Mouse (Mus musculus): ENCODE data around the gene Gm28230.

The Gm28230 gene

DNA sequence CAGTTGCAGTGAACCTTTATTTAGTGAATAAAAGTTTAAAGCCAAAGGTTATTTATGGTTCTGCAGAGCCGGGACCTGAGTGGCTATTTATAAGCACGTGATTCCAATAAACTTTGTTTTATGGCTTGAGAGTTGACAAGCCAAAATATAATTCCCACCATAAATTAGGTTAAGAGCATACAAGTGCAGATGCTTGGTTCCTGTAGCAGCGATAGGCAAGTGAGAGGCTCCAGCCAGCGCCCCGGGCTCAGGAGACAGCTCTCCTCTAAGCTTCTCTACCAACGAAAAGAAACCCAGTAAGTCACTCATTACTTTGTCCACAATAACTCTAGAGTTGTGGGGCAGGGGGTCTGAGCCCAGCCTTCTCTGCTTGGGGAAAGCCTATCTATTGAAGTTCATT is 4.6 kb upstream of the Gm28230 start:
- Histone ChIP-seq H3K4me3 (replicated peaks; ENCODE audit: low read length) (no peak overlapping the region), H3K9me3 (ENCODE audit: low read length) (0 out of 2 replicates have a peak, but pooled peaks cover 2% of the 10 kb centered on the region), H3K27me3 (ENCODE audit: insufficient read depth, low read length) (peaks cover 93% of the 10 kb centered on the region), H3K4me1 (replicated peaks; ENCODE audit: low read depth, low read length) (peaks cover 44% of the 10 kb centered on the region), H3K36me3 (ENCODE audit: insufficient read depth, low read length) (no peaks in the 10 kb centered on the region)
- no peak for TF ChIP-seq POU5F1 (IDR thresholded peaks at IDR 0.05; ENCODE audit: borderline replicate concordance, low read length)
- TF ChIP-seq CTCF (conservative IDR thresholded peaks at IDR 0.05; ENCODE audit: low read length) = no peak
- no peak for TF ChIP-seq NANOG (IDR thresholded peaks at IDR 0.05; ENCODE audit: borderline replicate concordance, low read length)

DNA sequence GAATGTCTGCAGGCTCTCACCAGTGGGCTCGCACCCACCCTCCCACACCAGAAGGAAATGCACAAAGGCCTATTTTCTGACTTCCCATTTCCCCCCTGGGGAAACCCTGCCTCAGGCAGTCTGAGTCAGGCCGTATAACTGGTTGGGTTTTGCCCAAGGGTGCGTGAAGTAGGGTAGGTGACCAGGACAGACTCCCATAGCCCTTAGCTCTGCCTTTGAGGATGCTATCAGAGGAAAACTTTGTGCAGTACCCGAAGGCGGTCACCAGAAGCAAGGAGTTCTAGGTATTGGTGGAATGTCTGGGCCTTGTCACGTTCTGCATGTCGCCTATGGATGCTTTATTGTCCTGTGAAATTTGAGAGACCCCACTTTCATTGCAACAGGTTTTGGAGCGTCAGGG is 3.6 kb upstream of the Gm28230 start:
- Histone ChIP-seq H3K4me1 (replicated peaks; ENCODE audit: low read depth, low read length) (peaks cover 46% of the 10 kb centered on the region), H3K27me3 (ENCODE audit: insufficient read depth, low read length) (peaks cover 93% of the 10 kb centered on the region), H3K4me3 (replicated peaks; ENCODE audit: low read length) (peak overlapping the region; percentile 32), H3K9me3 (ENCODE audit: low read length) (0 out of 2 replicates have a peak, but pooled peaks cover 2% of the 10 kb centered on the region), H3K36me3 (ENCODE audit: insufficient read depth, low read length) (no peaks in the 10 kb centered on the region)
- TF ChIP-seq NANOG (IDR thresholded peaks at IDR 0.05; ENCODE audit: borderline replicate concordance, low read length) (no peak), POU5F1 (IDR thresholded peaks at IDR 0.05; ENCODE audit: borderline replicate concordance, low read length) (no peak), CTCF (conservative IDR thresholded peaks at IDR 0.05; ENCODE audit: low read length) (no peak)

DNA sequence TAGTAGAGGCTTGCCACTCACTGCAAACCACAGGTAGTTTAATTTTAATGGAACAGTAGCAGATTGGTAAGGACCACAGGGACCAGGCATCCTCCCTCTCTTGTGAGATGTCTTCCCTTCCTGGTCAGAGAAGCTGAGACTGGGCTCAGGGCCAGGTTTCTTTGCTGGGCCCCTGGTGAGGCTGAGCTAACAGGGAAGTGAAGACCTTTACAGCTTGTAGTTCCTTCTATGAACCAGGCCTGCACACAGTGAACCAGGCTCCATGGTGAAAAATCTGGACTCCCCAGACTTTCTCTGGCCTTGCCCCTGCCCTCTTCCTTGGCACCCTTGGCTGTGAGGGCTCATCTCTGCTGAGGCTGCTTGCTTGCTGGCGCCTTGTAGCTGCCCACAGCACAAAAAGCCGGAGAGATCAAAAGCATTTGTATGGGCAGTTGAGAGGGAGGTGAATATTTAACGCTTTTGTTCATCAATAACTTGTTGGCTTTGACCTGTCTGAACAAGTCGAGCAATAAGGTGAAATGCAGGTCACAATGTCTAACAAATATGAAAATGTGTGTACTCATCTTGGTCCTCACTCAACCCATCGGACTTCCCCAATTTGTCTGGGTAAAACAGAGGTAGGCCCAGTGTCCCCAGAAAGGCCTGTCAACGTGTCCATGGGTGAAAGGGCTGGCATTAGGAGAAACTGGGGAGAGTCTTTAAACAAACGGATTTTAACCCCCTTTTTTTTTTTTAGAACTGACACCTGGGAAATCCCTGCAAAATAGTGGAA is 2.1 kb upstream of the Gm28230 start:
- no peak overlapping the region for H3K4me3 ChIP-seq (replicated peaks; ENCODE audit: low read length)
- peaks cover 52% of the 10 kb centered on the region for H3K4me1 ChIP-seq (replicated peaks; ENCODE audit: low read depth, low read length)
- TF ChIP-seq NANOG (IDR thresholded peaks at IDR 0.05; ENCODE audit: borderline replicate concordance, low read length) = no peak
- no peak for TF ChIP-seq POU5F1 (IDR thresholded peaks at IDR 0.05; ENCODE audit: borderline replicate concordance, low read length)
- TF ChIP-seq CTCF (conservative IDR thresholded peaks at IDR 0.05; ENCODE audit: low read length) = no peak
- no peaks in the 10 kb centered on the region for H3K36me3 ChIP-seq (ENCODE audit: insufficient read depth, low read length)
- 0 out of 2 replicates have a peak, but pooled peaks cover 2% of the 10 kb centered on the region for H3K9me3 ChIP-seq (ENCODE audit: low read length)
- H3K27me3 ChIP-seq (ENCODE audit: insufficient read depth, low read length) = peaks cover 95% of the 10 kb centered on the region

DNA sequence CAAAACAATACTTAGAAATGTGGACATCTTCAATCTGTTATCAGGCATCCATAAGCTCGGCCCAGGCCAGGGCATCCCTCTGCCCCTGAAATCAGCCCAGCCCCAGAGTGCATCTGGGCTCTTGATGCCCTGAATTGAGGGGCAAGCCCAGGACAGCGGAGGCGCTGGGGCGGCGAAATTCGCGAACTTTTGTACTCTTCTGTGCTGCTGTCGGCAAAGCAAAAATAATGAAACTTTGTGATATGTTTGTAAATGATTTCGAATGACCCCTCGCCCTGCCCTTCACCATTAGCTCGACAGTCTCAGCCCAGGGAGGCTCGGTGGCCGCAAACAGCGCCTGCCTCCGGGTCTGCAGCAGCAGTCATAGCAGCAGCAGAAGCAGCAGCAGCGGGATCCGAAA is 1.4 kb upstream of the Gm28230 start:
- Histone ChIP-seq H3K4me3 (replicated peaks; ENCODE audit: low read length) (no peak overlapping the region), H3K36me3 (ENCODE audit: insufficient read depth, low read length) (no peaks in the 10 kb centered on the region), H3K27me3 (ENCODE audit: insufficient read depth, low read length) (peaks cover 93% of the 10 kb centered on the region), H3K9me3 (ENCODE audit: low read length) (0 out of 2 replicates have a peak, but pooled peaks cover 2% of the 10 kb centered on the region), H3K4me1 (replicated peaks; ENCODE audit: low read depth, low read length) (peaks cover 45% of the 10 kb centered on the region)
- no peak for TF ChIP-seq POU5F1 (IDR thresholded peaks at IDR 0.05; ENCODE audit: borderline replicate concordance, low read length)
- TF ChIP-seq CTCF (conservative IDR thresholded peaks at IDR 0.05; ENCODE audit: low read length) = no peak
- no peak for TF ChIP-seq NANOG (IDR thresholded peaks at IDR 0.05; ENCODE audit: borderline replicate concordance, low read length)

DNA sequence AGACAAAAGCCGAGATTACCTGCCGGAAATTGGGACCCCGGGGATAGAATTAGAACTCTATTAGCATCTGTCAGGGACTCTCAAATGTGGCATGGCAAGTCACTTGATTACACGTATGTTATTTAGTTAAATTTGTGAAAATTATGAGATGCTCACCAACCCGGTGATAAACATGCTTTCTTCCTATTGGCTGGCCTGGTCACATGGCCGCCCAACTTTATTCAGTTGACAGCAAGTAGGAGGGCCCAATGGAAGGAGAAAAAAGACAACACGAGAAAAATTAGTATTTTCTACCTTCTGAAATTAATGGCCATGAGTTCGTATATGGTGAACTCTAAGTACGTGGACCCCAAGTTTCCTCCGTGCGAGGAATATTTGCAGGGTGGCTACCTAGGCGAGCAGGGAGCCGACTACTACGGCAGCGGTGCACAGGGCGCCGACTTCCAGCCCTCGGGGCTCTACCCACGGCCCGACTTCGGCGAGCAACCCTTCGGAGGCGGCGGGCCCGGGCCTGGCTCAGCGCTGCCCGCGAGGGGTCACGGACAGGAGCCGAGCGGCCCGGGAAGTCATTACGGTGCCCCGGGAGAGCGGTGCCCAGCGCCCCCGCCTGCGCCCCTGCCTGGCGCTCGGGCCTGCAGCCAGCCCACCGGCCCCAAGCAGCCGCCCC is 578 bp downstream of the Gm28230 start:
- Histone ChIP-seq H3K36me3 (ENCODE audit: insufficient read depth, low read length) (no peaks in the 10 kb centered on the region), H3K27me3 (ENCODE audit: insufficient read depth, low read length) (peaks cover 96% of the 10 kb centered on the region), H3K4me3 (replicated peaks; ENCODE audit: low read length) (peak overlapping the region; percentile 76), H3K9me3 (ENCODE audit: low read length) (0 out of 2 replicates have a peak, but pooled peaks cover 2% of the 10 kb centered on the region), H3K4me1 (replicated peaks; ENCODE audit: low read depth, low read length) (peaks cover 41% of the 10 kb centered on the region)
- TF ChIP-seq CTCF (conservative IDR thresholded peaks at IDR 0.05; ENCODE audit: low read length) = no peak
- no peak for TF ChIP-seq NANOG (IDR thresholded peaks at IDR 0.05; ENCODE audit: borderline replicate concordance, low read length)
- TF ChIP-seq POU5F1 (IDR thresholded peaks at IDR 0.05; ENCODE audit: borderline replicate concordance, low read length) = no peak

DNA sequence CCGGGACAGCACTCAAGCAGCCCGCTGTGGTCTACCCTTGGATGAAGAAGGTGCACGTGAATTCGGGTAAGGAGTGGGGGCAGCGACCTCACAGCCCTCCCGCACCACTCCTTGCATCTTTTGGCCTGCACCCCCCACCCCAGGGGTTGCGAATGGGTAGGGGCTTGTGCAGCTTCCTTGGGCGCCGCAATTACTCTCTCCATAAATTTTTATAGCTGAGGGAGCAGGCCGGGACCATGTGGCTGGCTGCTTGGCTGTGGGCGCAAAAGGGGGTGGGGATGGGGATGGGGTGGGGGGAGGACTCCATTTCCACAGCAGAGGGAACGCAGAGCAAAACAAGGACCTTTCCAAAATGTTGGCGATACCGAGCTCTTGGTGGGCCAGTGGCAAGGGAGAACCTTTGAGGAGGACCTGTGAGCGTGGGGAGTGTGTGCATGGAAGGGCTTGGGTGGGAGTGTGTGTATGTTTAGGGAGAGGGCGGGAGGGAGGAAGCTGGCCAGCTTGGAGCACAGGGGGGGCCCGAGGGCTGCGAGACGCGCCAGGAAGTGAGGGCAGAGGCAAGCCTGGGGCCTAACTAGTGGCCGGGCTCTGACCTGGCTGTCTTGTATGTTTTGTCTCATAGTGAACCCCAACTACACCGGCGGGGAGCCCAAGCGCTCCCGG is 1.2 kb downstream of the Gm28230 start:
- no peak for TF ChIP-seq NANOG (IDR thresholded peaks at IDR 0.05; ENCODE audit: borderline replicate concordance, low read length)
- no peak for TF ChIP-seq POU5F1 (IDR thresholded peaks at IDR 0.05; ENCODE audit: borderline replicate concordance, low read length)
- TF ChIP-seq CTCF (conservative IDR thresholded peaks at IDR 0.05; ENCODE audit: low read length) = no peak
- peaks cover 40% of the 10 kb centered on the region for H3K4me1 ChIP-seq (replicated peaks; ENCODE audit: low read depth, low read length)
- peaks cover 96% of the 10 kb centered on the region for H3K27me3 ChIP-seq (ENCODE audit: insufficient read depth, low read length)
- 0 out of 2 replicates have a peak, but pooled peaks cover 2% of the 10 kb centered on the region for H3K9me3 ChIP-seq (ENCODE audit: low read length)
- peak overlapping the region; percentile 76 for H3K4me3 ChIP-seq (replicated peaks; ENCODE audit: low read length)
- H3K36me3 ChIP-seq (ENCODE audit: insufficient read depth, low read length) = no peaks in the 10 kb centered on the region

DNA sequence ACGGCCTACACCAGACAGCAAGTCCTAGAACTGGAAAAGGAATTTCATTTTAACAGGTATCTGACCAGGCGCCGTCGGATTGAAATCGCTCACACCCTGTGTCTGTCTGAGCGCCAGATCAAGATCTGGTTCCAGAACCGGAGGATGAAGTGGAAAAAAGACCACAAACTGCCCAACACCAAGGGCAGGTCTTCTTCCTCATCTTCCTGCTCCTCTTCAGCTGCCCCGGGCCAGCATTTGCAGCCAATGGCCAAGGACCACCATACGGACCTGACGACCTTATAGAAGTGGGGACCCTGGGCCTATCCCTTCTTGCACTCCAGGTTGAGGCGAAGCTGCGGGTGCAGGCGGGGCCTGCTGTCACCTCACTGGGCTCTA is 1.8 kb downstream of the Gm28230 start:
- Histone ChIP-seq H3K9me3 (ENCODE audit: low read length) (0 out of 2 replicates have a peak, but pooled peaks cover 2% of the 10 kb centered on the region), H3K27me3 (ENCODE audit: insufficient read depth, low read length) (peaks cover 96% of the 10 kb centered on the region), H3K36me3 (ENCODE audit: insufficient read depth, low read length) (no peaks in the 10 kb centered on the region), H3K4me3 (replicated peaks; ENCODE audit: low read length) (0 out of 2 replicates have a peak overlapping the region, but pooled peaks have one; percentile 29), H3K4me1 (replicated peaks; ENCODE audit: low read depth, low read length) (peaks cover 34% of the 10 kb centered on the region)
- TF ChIP-seq NANOG (IDR thresholded peaks at IDR 0.05; ENCODE audit: borderline replicate concordance, low read length) = no peak
- no peak for TF ChIP-seq CTCF (conservative IDR thresholded peaks at IDR 0.05; ENCODE audit: low read length)
- TF ChIP-seq POU5F1 (IDR thresholded peaks at IDR 0.05; ENCODE audit: borderline replicate concordance, low read length) = no peak

DNA sequence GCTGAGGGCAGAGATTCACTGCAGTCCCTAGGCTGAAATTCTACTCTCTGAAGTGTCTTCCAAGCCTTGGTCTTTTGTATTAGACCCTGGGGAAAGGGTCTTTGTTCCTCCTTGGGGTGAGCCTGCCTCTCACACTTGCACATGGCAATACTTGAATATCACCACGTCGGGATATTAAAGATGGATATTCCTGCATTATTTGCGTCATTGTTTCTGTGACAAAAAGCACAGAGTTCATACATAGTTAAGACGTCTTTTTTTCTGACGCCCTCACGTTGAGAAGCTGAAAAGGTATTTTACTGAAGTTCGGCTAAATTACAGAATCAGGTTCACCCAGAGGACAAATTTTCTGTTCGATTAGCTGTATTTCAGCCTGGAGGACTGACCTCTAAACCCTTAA is 3.8 kb downstream of the Gm28230 start:
- H3K27me3 ChIP-seq (ENCODE audit: insufficient read depth, low read length) = peaks cover 96% of the 10 kb centered on the region
- no peak overlapping the region for H3K4me3 ChIP-seq (replicated peaks; ENCODE audit: low read length)
- TF ChIP-seq CTCF (conservative IDR thresholded peaks at IDR 0.05; ENCODE audit: low read length) (no peak), NANOG (IDR thresholded peaks at IDR 0.05; ENCODE audit: borderline replicate concordance, low read length) (no peak), POU5F1 (IDR thresholded peaks at IDR 0.05; ENCODE audit: borderline replicate concordance, low read length) (no peak)
- H3K36me3 ChIP-seq (ENCODE audit: insufficient read depth, low read length) = no peaks in the 10 kb centered on the region
- H3K4me1 ChIP-seq (replicated peaks; ENCODE audit: low read depth, low read length) = peaks cover 35% of the 10 kb centered on the region
- no peaks in the 10 kb centered on the region for H3K9me3 ChIP-seq (ENCODE audit: low read length)

Data from E14TG2a.4 (cell line).